Mouse (Mus musculus): Measurements from ENCODE around the gene Filip1l. TPM values are rescaled to one million over a fixed set of nuclear protein-coding genes. Genes with fewer than 3 reads are reported as not detected.
"Not testable (repeated sequence)": the region's sequence is repeated elsewhere in the genome, so short reads cannot be mapped to it uniquely, and the experiment has no call there.

Filip1l gene
- polyA plus RNA-seq, 1 experiment from 2014 or later = 34.0 TPM

DNA sequence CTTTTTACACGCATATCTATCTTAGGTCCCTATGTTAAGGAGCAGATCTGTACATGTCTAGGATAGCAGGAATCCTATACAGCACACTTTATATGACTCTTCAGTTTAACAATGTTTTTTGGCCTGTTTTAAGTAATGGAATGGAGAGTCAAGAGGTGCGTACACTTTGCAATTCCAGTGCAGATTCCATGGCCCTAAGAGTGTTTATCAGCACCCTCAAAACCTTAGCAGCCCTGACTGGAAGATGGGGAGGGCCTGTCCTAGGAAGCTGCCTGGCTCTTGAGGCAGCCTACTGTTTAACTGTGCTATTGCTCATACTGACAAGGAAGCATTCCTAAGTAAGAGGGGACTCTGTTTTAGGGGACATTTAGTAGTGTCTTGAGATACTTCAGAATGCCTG lies 31.4 kb downstream of the Filip1l start:
- ATAC-seq = no peak
- no peaks in the 10 kb centered on the region for H3K27me3 ChIP-seq (replicated peaks)
- no peaks in the 10 kb centered on the region for H3K9me3 ChIP-seq
- no peak overlapping the region for H3K4me3 ChIP-seq (replicated peaks)
- H3K27ac ChIP-seq = no peak overlapping the region
- WGBS = 77% methylated on average over 2 of the region's 2 CpGs
- H3K4me2 ChIP-seq (replicated peaks) = no peak overlapping the region
- H3K4me1 ChIP-seq (replicated peaks) = no peaks in the 10 kb centered on the region
- no peak overlapping the region for H3K9ac ChIP-seq
- no peaks in the 10 kb centered on the region for H3K36me3 ChIP-seq

DNA sequence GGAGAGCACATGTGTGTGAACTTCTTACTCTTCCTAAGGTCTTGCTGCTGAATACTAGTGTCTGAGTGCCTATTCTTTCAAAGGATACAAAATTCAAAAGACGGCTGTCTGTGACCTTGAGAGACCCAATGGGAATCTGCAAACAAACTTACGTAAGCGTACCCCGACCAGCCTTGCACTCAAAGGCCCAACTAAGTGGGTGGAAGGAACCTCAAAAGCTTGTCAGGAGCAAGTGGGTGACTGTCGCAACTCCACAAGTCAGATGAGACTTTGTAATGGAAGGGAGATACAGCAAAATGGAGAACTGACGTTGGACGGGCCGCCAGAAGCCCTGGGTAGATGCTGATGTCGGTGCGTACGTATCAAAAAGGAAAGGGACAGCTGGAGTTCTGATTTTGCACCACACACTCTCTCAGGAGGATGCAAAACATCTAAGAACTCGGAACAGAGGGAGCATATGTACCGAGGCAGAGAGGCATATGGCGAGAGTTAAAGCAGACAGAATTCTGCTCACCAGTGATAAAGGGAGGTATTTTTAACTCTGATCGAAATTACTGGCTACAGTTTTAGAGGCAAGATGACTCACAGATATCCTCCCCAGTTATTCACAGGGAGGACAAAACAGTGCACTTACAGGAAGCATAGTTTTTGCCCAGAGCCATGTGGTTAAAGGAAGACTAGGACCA lies 36.8 kb downstream of the Filip1l start:
- ATAC-seq = no peak
- 88% methylated on average over 15 of the region's 15 CpGs for WGBS

DNA sequence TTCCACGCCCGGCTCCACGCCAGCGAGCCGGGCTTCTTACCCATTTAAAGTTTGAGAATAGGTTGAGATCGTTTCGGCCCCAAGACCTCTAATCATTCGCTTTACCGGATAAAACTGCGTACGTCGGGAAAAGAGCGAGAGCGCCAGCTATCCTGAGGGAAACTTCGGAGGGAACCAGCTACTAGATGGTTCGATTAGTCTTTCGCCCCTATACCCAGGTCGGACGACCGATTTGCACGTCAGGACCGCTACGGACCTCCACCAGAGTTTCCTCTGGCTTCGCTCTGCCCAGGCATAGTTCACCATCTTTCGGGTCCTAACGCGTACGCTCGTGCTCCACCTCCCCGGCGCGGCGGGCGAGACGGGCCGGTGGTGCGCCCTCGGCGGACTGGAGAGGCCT lies 38.3 kb downstream of the Filip1l start:
- not testable (repeated sequence) for H3K27me3 ChIP-seq (replicated peaks); H3K9me3 ChIP-seq; H3K27ac ChIP-seq; H3K36me3 ChIP-seq; H3K4me1 ChIP-seq (replicated peaks); H3K4me3 ChIP-seq (replicated peaks); H3K4me2 ChIP-seq (replicated peaks); ATAC-seq; H3K9ac ChIP-seq
- 29% methylated on average over 28 of the region's 39 CpGs for WGBS

More for the DNA sequence above, 36.8 kb downstream of the Filip1l start:
- Histone ChIP-seq H3K36me3 (no peaks in the 10 kb centered on the region), H3K27ac (no peak overlapping the region), H3K4me3 (replicated peaks) (no peak overlapping the region), H3K9ac (no peak overlapping the region), H3K9me3 (no peaks in the 10 kb centered on the region), H3K4me1 (replicated peaks) (no peaks in the 10 kb centered on the region), H3K4me2 (replicated peaks) (no peak overlapping the region), H3K27me3 (replicated peaks) (no peaks in the 10 kb centered on the region)

DNA sequence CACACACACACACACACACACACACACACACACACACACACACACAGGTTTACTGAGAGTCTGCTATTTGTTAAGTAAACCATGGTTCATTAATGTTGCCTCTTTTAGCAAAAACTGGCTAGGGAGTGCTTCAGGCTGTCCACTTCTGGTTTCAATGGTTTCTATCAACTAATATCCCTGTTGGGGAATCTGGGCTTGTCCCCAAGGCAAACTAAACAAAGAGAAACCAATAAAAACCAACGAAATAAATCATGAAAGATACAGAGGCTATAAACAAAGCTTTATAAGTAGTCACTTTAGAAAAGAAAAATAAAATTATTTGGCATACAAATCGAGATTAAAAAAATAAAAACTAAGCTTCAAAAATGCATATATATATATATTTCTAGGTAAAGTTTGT lies 39.6 kb downstream of the Filip1l start:
- no peak overlapping the region for H3K27ac ChIP-seq

DNA sequence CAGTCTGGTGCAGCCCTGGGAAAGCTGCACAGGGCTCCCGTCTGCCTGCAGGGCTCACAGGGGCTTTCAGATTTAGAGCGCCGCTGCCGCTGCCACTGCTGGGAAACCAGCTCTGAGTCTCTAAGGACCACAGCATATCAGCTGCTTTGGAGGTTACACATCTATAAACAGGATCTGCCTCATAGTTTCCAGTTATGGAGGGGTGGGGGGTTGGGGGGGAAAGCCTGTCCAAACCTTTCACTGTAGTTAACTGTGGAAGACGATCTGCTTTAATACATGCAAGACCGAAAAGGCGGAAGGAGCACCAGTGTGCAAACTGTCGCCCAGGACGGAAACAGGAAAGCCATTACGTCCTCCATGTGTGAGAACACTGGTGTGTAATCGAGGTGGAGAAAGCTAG lies 40.3 kb downstream of the Filip1l start:
- no peak for ATAC-seq
- Histone ChIP-seq H3K27me3 (replicated peaks) (no peaks in the 10 kb centered on the region), H3K4me1 (replicated peaks) (no peaks in the 10 kb centered on the region), H3K27ac (peak overlapping the region; percentile 65), H3K4me2 (replicated peaks) (0 out of 2 replicates have a peak overlapping the region, but pooled peaks have one; percentile 9), H3K36me3 (no peaks in the 10 kb centered on the region), H3K4me3 (replicated peaks) (no peak overlapping the region), H3K9ac (no peak overlapping the region), H3K9me3 (no peaks in the 10 kb centered on the region)
- WGBS = 45% methylated on average over 11 of the region's 11 CpGs

More for the DNA sequence above, 39.6 kb downstream of the Filip1l start:
- no peak overlapping the region for H3K9ac ChIP-seq
- H3K27me3 ChIP-seq (replicated peaks) = no peaks in the 10 kb centered on the region
- 48% methylated on average over 2 of the region's 2 CpGs for WGBS
- H3K9me3 ChIP-seq = no peaks in the 10 kb centered on the region
- H3K4me3 ChIP-seq (replicated peaks) = no peak overlapping the region
- no peaks in the 10 kb centered on the region for H3K36me3 ChIP-seq
- no peak for ATAC-seq
- no peaks in the 10 kb centered on the region for H3K4me1 ChIP-seq (replicated peaks)
- no peak overlapping the region for H3K4me2 ChIP-seq (replicated peaks)

DNA sequence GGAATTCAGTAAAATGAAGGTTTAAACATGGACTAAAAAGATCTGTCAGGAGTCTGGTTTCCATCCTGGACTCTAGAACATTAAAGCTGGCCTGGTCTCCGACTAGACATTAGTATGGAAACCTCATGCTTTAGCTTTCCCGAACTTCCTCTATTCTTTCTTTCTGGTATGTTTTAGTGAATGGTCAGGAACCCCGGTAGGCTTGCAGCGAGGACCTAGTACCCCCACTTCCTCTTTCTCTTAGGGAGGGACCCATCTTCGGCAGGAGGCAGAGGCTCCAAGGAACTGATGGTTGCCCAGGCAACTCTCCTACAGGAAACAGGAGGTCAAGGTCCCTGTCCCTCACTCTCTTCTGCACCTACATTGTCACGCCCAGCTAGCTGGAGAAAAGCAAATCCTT lies 43.4 kb downstream of the Filip1l start:
- Histone ChIP-seq H3K9ac (no peak overlapping the region), H3K27ac (no peak overlapping the region), H3K9me3 (no peaks in the 10 kb centered on the region), H3K36me3 (no peaks in the 10 kb centered on the region), H3K4me3 (replicated peaks) (no peak overlapping the region), H3K27me3 (replicated peaks) (no peaks in the 10 kb centered on the region), H3K4me1 (replicated peaks) (0 out of 2 replicates have a peak, but pooled peaks cover 4% of the 10 kb centered on the region), H3K4me2 (replicated peaks) (no peak overlapping the region)
- no peak for ATAC-seq
- 61% methylated on average over 6 of the region's 6 CpGs for WGBS

DNA sequence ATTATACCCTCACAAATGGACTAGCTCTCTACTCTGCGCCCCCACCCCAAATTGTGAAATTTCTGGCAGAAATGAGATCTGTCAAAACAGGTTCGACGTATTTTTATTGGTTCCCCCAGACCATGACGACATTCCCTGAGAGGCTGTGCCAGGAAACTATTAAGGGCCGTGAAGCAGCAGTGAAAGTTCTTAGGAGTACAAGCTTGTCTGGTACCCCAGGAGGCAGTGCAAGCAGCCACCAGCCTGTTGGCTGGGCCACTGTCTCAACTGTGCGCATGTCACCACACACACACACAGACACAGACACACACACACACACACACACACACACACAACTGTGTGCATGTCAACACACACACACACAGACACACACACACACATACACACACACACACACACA lies 45.0 kb downstream of the Filip1l start:
- no peak overlapping the region for H3K27ac ChIP-seq
- H3K4me1 ChIP-seq (replicated peaks) = 0 out of 2 replicates have a peak, but pooled peaks cover 4% of the 10 kb centered on the region
- H3K36me3 ChIP-seq = no peaks in the 10 kb centered on the region
- H3K9me3 ChIP-seq = no peaks in the 10 kb centered on the region
- no peak for ATAC-seq
- no peak overlapping the region for H3K4me3 ChIP-seq (replicated peaks)
- no peaks in the 10 kb centered on the region for H3K27me3 ChIP-seq (replicated peaks)
- no peak overlapping the region for H3K9ac ChIP-seq
- 76% methylated on average over 6 of the region's 6 CpGs for WGBS
- H3K4me2 ChIP-seq (replicated peaks) = no peak overlapping the region

DNA sequence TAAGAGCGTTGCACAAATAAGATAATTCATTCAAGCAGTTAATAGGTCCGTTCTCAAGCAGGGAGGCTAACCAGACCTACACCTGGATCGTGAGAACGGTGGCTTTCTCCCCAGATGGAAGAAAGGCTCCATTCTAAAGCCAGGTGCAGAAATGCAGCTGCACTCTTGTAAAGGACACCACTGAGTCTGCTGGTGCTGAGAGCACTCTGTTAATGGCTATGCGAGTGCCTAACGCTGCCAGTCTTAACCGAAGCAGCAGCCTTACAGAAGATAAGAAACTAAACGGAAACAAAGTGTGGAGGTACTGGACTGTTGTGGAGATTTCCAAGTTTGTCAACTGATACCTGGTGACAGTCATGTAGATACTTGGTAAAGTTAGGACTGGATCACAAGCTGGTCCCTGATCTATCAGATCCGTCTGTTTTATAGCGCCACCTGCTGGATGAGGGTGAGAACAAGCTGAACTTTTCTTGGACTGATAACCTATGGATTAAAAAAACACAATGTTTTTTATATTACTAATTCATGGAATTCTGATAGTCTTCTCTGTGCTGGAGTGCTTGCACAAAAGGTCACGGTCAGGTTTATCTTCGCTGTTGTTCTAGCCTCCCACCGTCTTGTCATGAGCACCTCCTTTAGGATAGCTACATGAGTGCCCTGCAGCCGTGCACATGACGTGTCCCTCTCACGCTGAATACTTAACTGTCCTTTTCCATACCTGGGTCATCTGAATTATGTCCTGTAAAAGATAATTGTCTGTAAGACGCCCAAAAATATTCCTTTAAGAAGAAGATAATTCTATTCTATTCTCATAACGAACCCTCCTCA lies 45.7 kb downstream of the Filip1l start:
- H3K36me3 ChIP-seq = no peaks in the 10 kb centered on the region
- no peak overlapping the region for H3K4me3 ChIP-seq (replicated peaks)
- no peak overlapping the region for H3K27ac ChIP-seq
- 59% methylated on average over 18 of the region's 18 CpGs for WGBS
- H3K27me3 ChIP-seq (replicated peaks) = no peaks in the 10 kb centered on the region
- H3K4me1 ChIP-seq (replicated peaks) = 0 out of 2 replicates have a peak, but pooled peaks cover 4% of the 10 kb centered on the region
- peak; percentile 48 for ATAC-seq
- no peaks in the 10 kb centered on the region for H3K9me3 ChIP-seq
- no peak overlapping the region for H3K9ac ChIP-seq
- H3K4me2 ChIP-seq (replicated peaks) = no peak overlapping the region

DNA sequence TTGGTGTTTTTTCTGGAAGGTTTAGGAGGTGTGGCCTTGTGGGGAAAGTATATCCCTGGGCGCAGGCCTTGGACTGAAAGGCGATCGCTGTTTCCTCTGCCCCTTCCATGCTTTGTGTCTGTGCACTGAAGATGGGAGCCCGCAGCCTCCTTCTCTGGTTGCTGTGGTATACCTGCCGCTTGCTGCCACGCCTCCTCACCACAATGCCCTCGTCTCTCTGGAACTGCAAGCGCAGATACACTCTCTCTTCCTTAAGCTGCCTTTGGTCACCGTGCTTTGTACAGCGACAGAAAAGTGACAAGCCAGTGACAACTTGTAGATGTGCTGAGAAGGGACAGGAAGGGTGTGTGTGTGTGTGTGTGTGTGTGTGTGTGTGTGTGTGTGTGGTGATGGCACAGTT lies 46.7 kb downstream of the Filip1l start:
- WGBS = 83% methylated on average over 10 of the region's 10 CpGs
- Histone ChIP-seq H3K4me1 (replicated peaks) (0 out of 2 replicates have a peak, but pooled peaks cover 7% of the 10 kb centered on the region), H3K9me3 (no peaks in the 10 kb centered on the region), H3K4me3 (replicated peaks) (no peak overlapping the region), H3K36me3 (no peaks in the 10 kb centered on the region), H3K27ac (no peak overlapping the region), H3K4me2 (replicated peaks) (no peak overlapping the region), H3K9ac (no peak overlapping the region), H3K27me3 (replicated peaks) (no peaks in the 10 kb centered on the region)
- ATAC-seq = no peak

DNA sequence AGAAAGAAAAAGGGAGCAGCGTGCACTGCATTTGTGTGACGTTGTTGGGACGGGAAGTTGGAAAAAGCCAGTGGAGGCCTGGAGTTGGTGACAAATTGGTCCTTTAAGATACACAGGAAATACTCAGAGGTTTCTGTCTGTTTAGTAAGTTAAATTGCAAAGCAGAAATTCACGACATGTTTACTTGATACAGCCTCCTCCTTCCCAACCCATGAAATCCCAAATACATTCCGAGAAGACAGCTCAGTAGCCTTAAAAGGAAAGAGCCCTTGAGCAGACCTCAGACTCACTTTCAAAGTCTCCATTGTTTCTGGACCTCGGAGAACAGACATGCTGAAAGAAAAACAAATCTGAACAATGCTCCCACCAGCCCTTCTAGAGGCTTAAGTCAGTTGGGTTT lies 48.8 kb downstream of the Filip1l start:
- H3K4me2 ChIP-seq (replicated peaks) = no peak overlapping the region
- H3K9me3 ChIP-seq = no peaks in the 10 kb centered on the region
- ATAC-seq = peak; percentile 55
- H3K4me3 ChIP-seq (replicated peaks) = no peak overlapping the region
- H3K4me1 ChIP-seq (replicated peaks) = 0 out of 2 replicates have a peak, but pooled peaks cover 7% of the 10 kb centered on the region
- H3K9ac ChIP-seq = no peak overlapping the region
- H3K27me3 ChIP-seq (replicated peaks) = no peaks in the 10 kb centered on the region
- peak overlapping the region; percentile 69 for H3K27ac ChIP-seq
- 25% methylated on average over 6 of the region's 6 CpGs for WGBS
- H3K36me3 ChIP-seq = no peaks in the 10 kb centered on the region

DNA sequence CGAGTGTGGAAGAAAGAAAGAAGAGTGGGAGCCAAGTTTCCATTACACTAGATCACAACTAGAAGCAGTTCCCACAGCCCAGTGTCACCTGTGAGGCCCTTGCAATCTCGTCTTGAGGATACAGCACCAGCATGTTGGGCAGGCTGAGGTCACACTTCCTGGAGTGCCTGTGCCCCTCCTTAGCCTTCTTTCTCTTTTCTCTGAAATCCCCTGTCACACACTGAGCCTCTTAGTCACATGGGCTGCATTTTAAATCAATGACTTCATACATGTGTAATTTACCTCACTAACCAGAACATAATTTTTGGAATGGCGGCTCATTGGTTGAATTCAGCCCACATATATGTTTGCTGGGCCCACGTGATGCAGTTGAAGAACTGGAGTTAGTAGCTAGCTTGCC lies 50.0 kb downstream of the Filip1l start:
- Histone ChIP-seq H3K4me3 (replicated peaks) (no peak overlapping the region), H3K4me2 (replicated peaks) (no peak overlapping the region), H3K36me3 (no peaks in the 10 kb centered on the region), H3K9ac (no peak overlapping the region), H3K4me1 (replicated peaks) (0 out of 2 replicates have a peak, but pooled peaks cover 7% of the 10 kb centered on the region), H3K9me3 (no peaks in the 10 kb centered on the region), H3K27ac (no peak overlapping the region), H3K27me3 (replicated peaks) (no peaks in the 10 kb centered on the region)
- ATAC-seq = no peak
- WGBS = 83% methylated on average over 4 of the region's 4 CpGs

DNA sequence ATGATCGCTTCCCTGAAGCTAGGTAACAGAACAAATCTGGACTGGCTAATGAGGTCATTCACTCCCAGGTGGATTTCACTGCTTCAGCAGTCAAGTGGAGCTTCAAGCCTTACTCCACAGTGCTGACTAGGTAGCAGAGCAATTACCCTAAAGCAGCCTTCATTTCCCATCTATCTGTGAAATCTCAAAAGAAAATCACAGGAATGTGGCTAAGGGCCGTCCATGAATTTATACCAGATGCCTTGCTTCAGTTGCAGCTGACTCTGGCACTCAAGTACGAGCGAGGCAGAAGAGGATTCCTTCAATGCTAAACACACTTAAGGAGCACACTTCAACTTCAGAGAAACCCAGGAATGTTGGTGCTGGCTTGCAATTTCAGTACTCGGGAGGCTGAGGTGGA lies 50.9 kb downstream of the Filip1l start:
- WGBS = 56% methylated on average over 5 of the region's 5 CpGs
- no peak overlapping the region for H3K4me3 ChIP-seq (replicated peaks)

More for the DNA sequence above, 50.9 kb downstream of the Filip1l start:
- no peak for ATAC-seq
- Histone ChIP-seq H3K9me3 (no peaks in the 10 kb centered on the region), H3K27ac (peak overlapping the region; percentile 33; the same call in 1 of the 2 replicates), H3K27me3 (replicated peaks) (no peaks in the 10 kb centered on the region), H3K9ac (no peak overlapping the region), H3K4me2 (replicated peaks) (no peak overlapping the region), H3K4me1 (replicated peaks) (0 out of 2 replicates have a peak, but pooled peaks cover 7% of the 10 kb centered on the region), H3K36me3 (no peaks in the 10 kb centered on the region)
